ENCODE assay signal across 16 mouse cellular contexts in genomic region chr9:95150096-95150495, GRCm38 (mm10).
DNase-seq lines count a peak whose midpoint lies in the region; ATAC-seq and TF ChIP-seq lines count a peak whose summit lies in the region.
"Had no signal": no experiment of that assay in that cellular context is flagged by ENCODE, and none has a peak within 500 bp of the region (broad histone marks: within the 10 kb centered on the region; RNA-seq: fewer than 3 reads in every experiment).

No protein-coding gene starts in this region.

- no peak for DNase-seq in gastrocnemius, adult 2 months
- DNase-seq in gastrocnemius, postnatal 10 days = no peak
- DNase-seq in lung, postnatal 10 days = peak; percentile 10
- DNase-seq in lung, postnatal 14 days = no peak
- no peak for DNase-seq in frontal cortex, postnatal 25 days (ENCODE audit: low spot score in 2 of 2)
- DNase-seq in thymus, adult 2 months = no peak
- DNase-seq in frontal cortex, postnatal 14 days (ENCODE audit: low spot score in 2 of 2) = no peak
- DNase-seq: cerebellum, adult 9-10 months; forebrain, postnatal 0 days; gastrocnemius, postnatal 36 days; right cerebral cortex, postnatal 14 days had no signal

- no peak overlapping the region for H3K4me2 ChIP-seq in kidney, embryonic 15.5 days
- H3K4me2 ChIP-seq: heart, embryonic 15.5 days; hindbrain, embryonic 14.5 days; neural tube, embryonic 12.5 days had no signal

- intact Hi-C loops in gastrocnemius, adult 2 months (cut with DNase I) = no loop called here

- H3K4me3 ChIP-seq in gastrocnemius, adult 2 months = no peak overlapping the region
- no peak overlapping the region for H3K4me3 ChIP-seq in kidney, embryonic 15.5 days (replicated peaks)
- no peak overlapping the region for H3K4me3 ChIP-seq in thymus, adult 2 months (ENCODE audit: control insufficient read depth, insufficient read depth, low read length)
- H3K4me3 ChIP-seq: heart, embryonic 15.5 days; neural tube, embryonic 12.5 days had no signal

- H3K27ac ChIP-seq in gastrocnemius, adult 2 months = peak overlapping the region; percentile 71
- 0 out of 2 replicates have a peak overlapping the region, but pooled peaks have one; percentile 13 for H3K27ac ChIP-seq in kidney, embryonic 15.5 days
- no peak overlapping the region for H3K27ac ChIP-seq in thymus, adult 2 months (ENCODE audit: control insufficient read depth, insufficient read depth, low read length)
- H3K27ac ChIP-seq: heart, embryonic 15.5 days; hindbrain, embryonic 14.5 days; neural tube, embryonic 12.5 days had no signal

- TF ChIP-seq CTCF in gastrocnemius, adult 2 months (IDR thresholded peaks at IDR 0.05) = no peak
- no peak for TF ChIP-seq CTCF in thymus, adult 2 months (IDR thresholded peaks at IDR 0.05; ENCODE audit: borderline replicate concordance, control insufficient read depth, extremely low read depth, insufficient read depth, low read length, poor library complexity)

- H3K9ac ChIP-seq in kidney, embryonic 15.5 days = no peak overlapping the region
- H3K9ac ChIP-seq: forebrain, postnatal 0 days; heart, embryonic 15.5 days; hindbrain, embryonic 14.5 days; neural tube, embryonic 12.5 days had no signal

- WGBS in kidney, embryonic 15.5 days = 36% methylated on average over 3 of the region's 3 CpGs
- WGBS in thymus, adult 2 months = 80% methylated on average over 3 of the region's 3 CpGs

- no peak for TF ChIP-seq POLR2A in thymus, adult 2 months (IDR thresholded peaks at IDR 0.05; ENCODE audit: control insufficient read depth, extremely low read depth, insufficient read depth, low read length, poor library complexity)

- H3K27me3 ChIP-seq in kidney, embryonic 15.5 days = no peaks in the 10 kb centered on the region
- no peaks in the 10 kb centered on the region for H3K27me3 ChIP-seq in thymus, adult 2 months (ENCODE audit: control insufficient read depth, insufficient read depth, low read length)
- H3K27me3 ChIP-seq: heart, embryonic 15.5 days; neural tube, embryonic 12.5 days had no signal

- no peak for ATAC-seq in kidney, embryonic 15.5 days (replicated peaks; ENCODE audit: low FRiP score)
- ATAC-seq: activated CD4-positive, CD25-positive, alpha-beta regulatory T cell, adult 4 months; forebrain, postnatal 0 days had no signal

- no peaks in the 10 kb centered on the region for H3K36me3 ChIP-seq in kidney, embryonic 15.5 days
- no peaks in the 10 kb centered on the region for H3K36me3 ChIP-seq in thymus, adult 2 months (ENCODE audit: control insufficient read depth, insufficient read depth, low read length)
- H3K36me3 ChIP-seq: heart, embryonic 15.5 days; neural tube, embryonic 12.5 days had no signal

- H3K4me1 ChIP-seq in kidney, embryonic 15.5 days = 0 out of 2 replicates have a peak, but pooled peaks cover 5% of the 10 kb centered on the region
- no peaks in the 10 kb centered on the region for H3K4me1 ChIP-seq in thymus, adult 2 months (replicated peaks; ENCODE audit: control insufficient read depth, insufficient read depth, low read length)
- H3K4me1 ChIP-seq: neural tube, embryonic 12.5 days had no signal

- no peaks in the 10 kb centered on the region for H3K9me3 ChIP-seq in kidney, embryonic 15.5 days (replicated peaks)
- H3K9me3 ChIP-seq: heart, embryonic 15.5 days; neural tube, embryonic 12.5 days had no signal
